Comparison of ENCODE assay signal across 13 mouse cellular contexts in genomic region chr10:128230582-128230981, GRCm38 (mm10). TPM values are rescaled to one million over a fixed set of nuclear protein-coding genes. Genes with fewer than 3 reads are reported as not detected.
A peak's percentile ranks its signal among the peaks of the same experiment; 100 is the strongest.
DNase-seq lines count a peak whose midpoint lies in the region; ATAC-seq lines count a peak whose summit lies in the region.
"Had no signal": no experiment of that assay in that cellular context is flagged by ENCODE, and none has a peak within 500 bp of the region (broad histone marks: within the 10 kb centered on the region; RNA-seq: fewer than 3 reads in every experiment).

No protein-coding gene starts in this region.

- H3K4me2 ChIP-seq in forebrain, embryonic 11.5 days (ENCODE audit: low read depth, low read length, severe bottlenecking), result no peak overlapping the region
- no peak overlapping the region for H3K4me2 ChIP-seq in forebrain, embryonic 14.5 days (ENCODE audit: low read length)
- H3K4me2 ChIP-seq in lung, embryonic 16.5 days (ENCODE audit: low read depth, low read length), result peak overlapping the region; percentile 67; the same call in 1 of the 2 replicates
- H3K4me2 ChIP-seq in embryonic facial prominence, embryonic 13.5 days, result no peak overlapping the region

- H3K4me3 ChIP-seq in forebrain, embryonic 11.5 days (ENCODE audit: low read depth, low read length), result no peak overlapping the region
- H3K4me3 ChIP-seq in forebrain, embryonic 14.5 days (ENCODE audit: low read depth, low read length), result no peak overlapping the region
- H3K4me3 ChIP-seq in lung, embryonic 16.5 days (ENCODE audit: low read length), result no peak overlapping the region
- H3K4me3 ChIP-seq in embryonic facial prominence, embryonic 13.5 days, result no peak overlapping the region
- no peak overlapping the region for H3K4me3 ChIP-seq in macrophage (ENCODE audit: inconsistent target)

- no peaks in the 10 kb centered on the region for H3K27me3 ChIP-seq in forebrain, embryonic 11.5 days (ENCODE audit: control insufficient read depth, insufficient read depth, low read length)
- no peaks in the 10 kb centered on the region for H3K27me3 ChIP-seq in forebrain, embryonic 14.5 days (replicated peaks; ENCODE audit: control insufficient read depth, insufficient read depth, low read length)
- H3K27me3 ChIP-seq in lung, embryonic 16.5 days (ENCODE audit: control insufficient read depth, insufficient read depth, low read depth, low read length), result no peaks in the 10 kb centered on the region
- H3K27me3 ChIP-seq in embryonic facial prominence, embryonic 13.5 days, result no peaks in the 10 kb centered on the region
- H3K27me3 ChIP-seq: midbrain, embryonic 13.5 days had no signal

- no peak overlapping the region for H3K27ac ChIP-seq in forebrain, embryonic 11.5 days (ENCODE audit: low read depth, low read length)
- no peak overlapping the region for H3K27ac ChIP-seq in forebrain, embryonic 14.5 days (ENCODE audit: low read depth, low read length)
- no peak overlapping the region for H3K27ac ChIP-seq in lung, embryonic 16.5 days (ENCODE audit: low read length)
- no peak overlapping the region for H3K27ac ChIP-seq in embryonic facial prominence, embryonic 13.5 days
- H3K27ac ChIP-seq in macrophage, result peak overlapping the region; percentile 80; the same call in 1 of the 2 replicates
- H3K27ac ChIP-seq: midbrain, embryonic 13.5 days had no signal

- no peak for ATAC-seq in forebrain, embryonic 11.5 days (replicated peaks; ENCODE audit: low FRiP score)
- ATAC-seq in forebrain, embryonic 14.5 days, result no peak
- no peak for ATAC-seq in lung, embryonic 16.5 days (ENCODE audit: low read depth)
- ATAC-seq in embryonic facial prominence, embryonic 13.5 days (ENCODE audit: insufficient number of reproducible peaks, insufficient read depth, low FRiP score, low TSS enrichment, low read depth), result no peak
- no peak for ATAC-seq in erythroid progenitor cell, adult 5-6 weeks (replicated peaks; ENCODE audit: low FRiP score, poor library complexity, severe bottlenecking)
- ATAC-seq: midbrain, embryonic 13.5 days had no signal

- no peak for DNase-seq in forebrain, embryonic 11.5 days (ENCODE audit: low spot score)
- DNase-seq in forebrain, embryonic 14.5 days (ENCODE audit: low spot score), result no peak
- no peak for DNase-seq in lung, postnatal 14 days
- DNase-seq in B cell, adult 2 months, result no peak
- DNase-seq: gastrocnemius, adult 2 months; retina, postnatal 1 day had no signal

- H3K36me3 ChIP-seq in forebrain, embryonic 11.5 days (ENCODE audit: control insufficient read depth, insufficient read depth, low read length), result no peaks in the 10 kb centered on the region
- H3K36me3 ChIP-seq in forebrain, embryonic 14.5 days (ENCODE audit: control insufficient read depth, insufficient read depth, low read length), result no peaks in the 10 kb centered on the region
- no peaks in the 10 kb centered on the region for H3K36me3 ChIP-seq in lung, embryonic 16.5 days (ENCODE audit: control insufficient read depth, insufficient read depth, low read length)
- no peaks in the 10 kb centered on the region; the same call in 1 of the 2 replicates for H3K36me3 ChIP-seq in embryonic facial prominence, embryonic 13.5 days
- H3K36me3 ChIP-seq in macrophage (ENCODE audit: inconsistent target), result no peaks in the 10 kb centered on the region
- H3K36me3 ChIP-seq: midbrain, embryonic 13.5 days had no signal

- peaks cover 12% of the 10 kb centered on the region for H3K4me1 ChIP-seq in forebrain, embryonic 11.5 days (replicated peaks; ENCODE audit: control insufficient read depth, insufficient read depth, low read length)
- H3K4me1 ChIP-seq in forebrain, embryonic 14.5 days (ENCODE audit: control insufficient read depth, insufficient read depth, low read length), result no peaks in the 10 kb centered on the region
- peaks cover 7% of the 10 kb centered on the region for H3K4me1 ChIP-seq in lung, embryonic 16.5 days (replicated peaks; ENCODE audit: control insufficient read depth, insufficient read depth, low read length)
- H3K4me1 ChIP-seq in embryonic facial prominence, embryonic 13.5 days, result peaks cover 30% of the 10 kb centered on the region

- no peaks in the 10 kb centered on the region for H3K9me3 ChIP-seq in forebrain, embryonic 11.5 days (ENCODE audit: control insufficient read depth, low read length)
- H3K9me3 ChIP-seq in forebrain, embryonic 14.5 days (replicated peaks; ENCODE audit: control insufficient read depth, low read length), result no peaks in the 10 kb centered on the region
- no peaks in the 10 kb centered on the region for H3K9me3 ChIP-seq in lung, embryonic 16.5 days (ENCODE audit: control insufficient read depth, low read length)
- H3K9me3 ChIP-seq in embryonic facial prominence, embryonic 13.5 days, result no peaks in the 10 kb centered on the region
- H3K9me3 ChIP-seq: midbrain, embryonic 13.5 days had no signal

- WGBS in forebrain, embryonic 11.5 days, result 82% methylated on average over 12 of the region's 12 CpGs
- WGBS in forebrain, embryonic 14.5 days, result 84% methylated on average over 12 of the region's 12 CpGs
- WGBS in lung, embryonic 16.5 days, result 77% methylated on average over 12 of the region's 12 CpGs
- 77% methylated on average over 12 of the region's 12 CpGs for WGBS in embryonic facial prominence, embryonic 13.5 days
- 32% methylated on average over 12 of the region's 12 CpGs for WGBS in macrophage (ENCODE audit: missing documents)

- peaks cover 12% of the 10 kb centered on the region; the same call in 1 of the 2 replicates for H3K79me2 ChIP-seq in macrophage (ENCODE audit: inconsistent target)

- H3K9ac ChIP-seq in forebrain, embryonic 11.5 days (ENCODE audit: low read length), result peak overlapping the region; percentile 91; the same call in 1 of the 2 replicates
- H3K9ac ChIP-seq in forebrain, embryonic 14.5 days (ENCODE audit: low read length), result no peak overlapping the region
- peak overlapping the region; percentile 61 for H3K9ac ChIP-seq in lung, embryonic 16.5 days (ENCODE audit: low read length)
- H3K9ac ChIP-seq in embryonic facial prominence, embryonic 13.5 days, result peak overlapping the region; percentile 89; the same call in 1 of the 2 replicates

RNA-seq across cellular contexts. Expression of gene Timeless, which starts 1.3 kb away (rescaled TPM):
- polyA plus RNA-seq in forebrain, embryonic 11.5 days (2014; fragmentation: Nextera tagmentation; extraction: Ambion mirVana), result 81.7 and 89.7 TPM in 2 replicates
- polyA plus RNA-seq in forebrain, embryonic 14.5 days (2014; fragmentation: Nextera tagmentation; extraction: Ambion mirVana), result 27.2 and 28.3 TPM in 2 replicates
- 52.1 and 58.4 TPM in 2 replicates for polyA plus RNA-seq in lung, embryonic 16.5 days (2015; fragmentation: Nextera tagmentation; extraction: Ambion mirVana)
- 65.4 and 79.4 TPM in 2 replicates for polyA plus RNA-seq in embryonic facial prominence, embryonic 13.5 days (2015; fragmentation: Nextera tagmentation; extraction: Ambion mirVana)
- total RNA-seq in macrophage (2018; cell fraction: chromatin; rRNA removed), result 10 to 100 TPM in 18 of 26 experiments, 1 to 10 TPM in 7, under 1 TPM in 1; 0.99 to 87.9 (median 16.9) TPM
- 10 to 100 TPM in 10 of 26 experiments, 1 to 10 TPM in 16; 1.1 to 20.9 (median 4.0) TPM for total RNA-seq in macrophage (2018; cell fraction: cytosol; rRNA removed)
- total RNA-seq in macrophage (2018; cell fraction: nucleus; rRNA removed), result 10 to 100 TPM in 14 of 26 experiments, 1 to 10 TPM in 11, under 1 TPM in 1; 0.98 to 66.0 (median 13.8) TPM
- polyA plus RNA-seq in macrophage (2018), result 4.1 to 22.4 TPM (median 9.6 TPM) in 3 replicates
- 32.1 and 41.1 TPM in 2 replicates for total RNA-seq in erythroid progenitor cell, adult 5-6 weeks (2015; ENCODE audit: low replicate concordance)
- 43.4 and 53.9 TPM in 2 replicates for total RNA-seq in erythroid progenitor cell, adult 5-6 weeks (2017; ENCODE audit: low replicate concordance)

RNA-seq across cellular contexts. Expression of gene Mip, which starts 4.9 kb away (rescaled TPM):
- 0.28 and 0.55 TPM in 2 replicates for polyA plus RNA-seq in forebrain, embryonic 11.5 days (2014; fragmentation: Nextera tagmentation; extraction: Ambion mirVana)
- 0.19 and 0.22 TPM in 2 replicates for polyA plus RNA-seq in forebrain, embryonic 14.5 days (2014; fragmentation: Nextera tagmentation; extraction: Ambion mirVana)
- polyA plus RNA-seq in lung, embryonic 16.5 days (2015; fragmentation: Nextera tagmentation; extraction: Ambion mirVana), result not detected in 2 replicates
- 0.14 and 0.51 TPM in 2 replicates for polyA plus RNA-seq in embryonic facial prominence, embryonic 13.5 days (2015; fragmentation: Nextera tagmentation; extraction: Ambion mirVana)
- total RNA-seq in macrophage (2018; cell fraction: chromatin; rRNA removed), result not detected
- not detected for total RNA-seq in macrophage (2018; cell fraction: cytosol; rRNA removed)
- total RNA-seq in macrophage (2018; cell fraction: nucleus; rRNA removed), result not detected
- not detected in 3 replicates for polyA plus RNA-seq in macrophage (2018)
- not detected in 2 replicates for total RNA-seq in erythroid progenitor cell, adult 5-6 weeks (2015; ENCODE audit: low replicate concordance)
- not detected in 2 replicates for total RNA-seq in erythroid progenitor cell, adult 5-6 weeks (2017; ENCODE audit: low replicate concordance)
- total RNA-seq: gastrocnemius, adult 2 months; left cerebral cortex, adult 8-10 months had no signal
- polyA plus RNA-seq: stomach, embryonic 14.5 days had no signal

RNA-seq across cellular contexts. Expression of gene Spryd4, which starts 19.0 kb away (rescaled TPM):
- 23.1 and 26.7 TPM in 2 replicates for polyA plus RNA-seq in forebrain, embryonic 11.5 days (2014; fragmentation: Nextera tagmentation; extraction: Ambion mirVana)
- 22.8 and 23.8 TPM in 2 replicates for polyA plus RNA-seq in forebrain, embryonic 14.5 days (2014; fragmentation: Nextera tagmentation; extraction: Ambion mirVana)
- polyA plus RNA-seq in lung, embryonic 16.5 days (2015; fragmentation: Nextera tagmentation; extraction: Ambion mirVana), result 24.1 and 24.5 TPM in 2 replicates
- polyA plus RNA-seq in embryonic facial prominence, embryonic 13.5 days (2015; fragmentation: Nextera tagmentation; extraction: Ambion mirVana), result 31.6 and 32.3 TPM in 2 replicates
- 1 to 10 TPM in 16 of 26 experiments, under 1 TPM in 3, not detected in 7; 0.67 to 5.1 (median 2.5) TPM for total RNA-seq in macrophage (2018; cell fraction: chromatin; rRNA removed)
- 1 to 10 TPM; 3.5 to 10.0 (median 7.2) TPM for total RNA-seq in macrophage (2018; cell fraction: cytosol; rRNA removed)
- 1 to 10 TPM in 24 of 26 experiments, under 1 TPM in 2; 0.67 to 8.2 (median 3.6) TPM for total RNA-seq in macrophage (2018; cell fraction: nucleus; rRNA removed)
- 5.3 to 10.6 TPM (median 6.9 TPM) in 3 replicates for polyA plus RNA-seq in macrophage (2018)
- 2.1 and 3.6 TPM in 2 replicates for total RNA-seq in erythroid progenitor cell, adult 5-6 weeks (2015; ENCODE audit: low replicate concordance)
- 1.2 and 3.1 TPM in 2 replicates for total RNA-seq in erythroid progenitor cell, adult 5-6 weeks (2017; ENCODE audit: low replicate concordance)

RNA-seq across cellular contexts. Expression of gene Apon, which starts 23.3 kb away (rescaled TPM):
- 0.77 and 0.89 TPM in 2 replicates for polyA plus RNA-seq in forebrain, embryonic 11.5 days (2014; fragmentation: Nextera tagmentation; extraction: Ambion mirVana)
- 0.30 TPM in 1 of 2 replicates, not detected in the other for polyA plus RNA-seq in forebrain, embryonic 14.5 days (2014; fragmentation: Nextera tagmentation; extraction: Ambion mirVana)
- 0.14 and 0.63 TPM in 2 replicates for polyA plus RNA-seq in lung, embryonic 16.5 days (2015; fragmentation: Nextera tagmentation; extraction: Ambion mirVana)
- polyA plus RNA-seq in embryonic facial prominence, embryonic 13.5 days (2015; fragmentation: Nextera tagmentation; extraction: Ambion mirVana), result 0.58 and 0.62 TPM in 2 replicates
- total RNA-seq in macrophage (2018; cell fraction: chromatin; rRNA removed), result 1 to 10 TPM in 2 of 26 experiments, under 1 TPM in 6, not detected in 18; 0.32 to 1.7 (median 0.62) TPM
- total RNA-seq in macrophage (2018; cell fraction: cytosol; rRNA removed), result under 1 TPM in 10 of 26 experiments, not detected in 16; 0.08 to 0.33 (median 0.12) TPM
- total RNA-seq in macrophage (2018; cell fraction: nucleus; rRNA removed), result 1 to 10 TPM in 2 of 26 experiments, under 1 TPM in 11, not detected in 13; 0.29 to 1.3 (median 0.64) TPM
- not detected in 3 replicates for polyA plus RNA-seq in macrophage (2018)
- 2.9 and 4.7 TPM in 2 replicates for total RNA-seq in erythroid progenitor cell, adult 5-6 weeks (2015; ENCODE audit: low replicate concordance)
- 1.7 TPM in 1 of 2 replicates, not detected in the other for total RNA-seq in erythroid progenitor cell, adult 5-6 weeks (2017; ENCODE audit: low replicate concordance)
- total RNA-seq: gastrocnemius, adult 2 months; left cerebral cortex, adult 8-10 months had no signal

RNA-seq across cellular contexts. Expression of gene Gls2, which starts 36.3 kb away (rescaled TPM):
- polyA plus RNA-seq in forebrain, embryonic 11.5 days (2014; fragmentation: Nextera tagmentation; extraction: Ambion mirVana), result 1.3 and 1.7 TPM in 2 replicates
- polyA plus RNA-seq in forebrain, embryonic 14.5 days (2014; fragmentation: Nextera tagmentation; extraction: Ambion mirVana), result 0.32 and 0.95 TPM in 2 replicates
- polyA plus RNA-seq in lung, embryonic 16.5 days (2015; fragmentation: Nextera tagmentation; extraction: Ambion mirVana), result 1.6 and 1.7 TPM in 2 replicates
- 2.2 TPM in 2 replicates for polyA plus RNA-seq in embryonic facial prominence, embryonic 13.5 days (2015; fragmentation: Nextera tagmentation; extraction: Ambion mirVana)
- 10 to 100 TPM in 1 of 26 experiments, 1 to 10 TPM in 6, under 1 TPM in 2, not detected in 17; 0.55 to 20.1 (median 1.7) TPM for total RNA-seq in macrophage (2018; cell fraction: chromatin; rRNA removed)
- under 1 TPM in 7 of 26 experiments, not detected in 19; 0.09 to 0.62 (median 0.23) TPM for total RNA-seq in macrophage (2018; cell fraction: cytosol; rRNA removed)
- total RNA-seq in macrophage (2018; cell fraction: nucleus; rRNA removed), result 1 to 10 TPM in 2 of 26 experiments, under 1 TPM in 5, not detected in 19; 0.35 to 4.1 (median 0.86) TPM
- not detected in 3 replicates for polyA plus RNA-seq in macrophage (2018)
- 12.6 TPM in 1 of 2 replicates, not detected in the other for total RNA-seq in erythroid progenitor cell, adult 5-6 weeks (2015; ENCODE audit: low replicate concordance)
- total RNA-seq in erythroid progenitor cell, adult 5-6 weeks (2017; ENCODE audit: low replicate concordance), result not detected in 2 replicates
